In the genomic region with DNA sequence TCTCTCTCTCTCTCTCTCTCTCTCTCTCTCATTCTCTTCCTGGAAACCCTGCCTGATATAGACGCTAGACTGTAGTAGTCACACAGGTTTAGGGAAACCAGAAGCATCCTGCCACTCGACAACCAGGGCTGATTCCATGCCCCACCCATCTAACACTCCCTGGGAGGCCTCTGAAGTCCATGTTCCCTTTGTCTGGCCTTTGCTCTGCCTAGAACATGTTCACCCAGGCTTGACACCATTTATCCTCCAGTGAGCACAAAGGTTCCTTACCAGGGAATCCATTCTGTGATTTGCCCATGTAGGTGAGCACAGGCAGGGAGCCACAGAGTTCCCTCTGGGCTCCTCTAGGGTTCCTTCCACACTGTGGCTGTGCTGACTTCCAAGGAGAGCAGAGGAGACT, we compare ENCODE assay signal across 37 mouse cellular contexts. TPM values are rescaled to one million over a fixed set of nuclear protein-coding genes. Genes with fewer than 3 reads are reported as not detected.
DNase-seq lines count a peak whose midpoint lies in the region; ATAC-seq and TF ChIP-seq lines count a peak whose summit lies in the region.
"Had no signal": no experiment of that assay in that cellular context is flagged by ENCODE, and none has a peak within 500 bp of the region (broad histone marks: within the 10 kb centered on the region; RNA-seq: fewer than 3 reads in every experiment).

No protein-coding gene starts in this region.

- no peak for TF ChIP-seq CTCF in kidney, adult 2 months (conservative IDR thresholded peaks at IDR 0.05; ENCODE audit: insufficient read depth, insufficient read length, low read depth, low read length)

- 31% methylated on average over 1 of the region's 2 CpGs for WGBS in kidney, adult 2 months
- WGBS in kidney, embryonic 14.5 days, result 17% methylated on average over 1 of the region's 2 CpGs
- 44% methylated on average over 2 of the region's 2 CpGs for WGBS in kidney, embryonic 15.5 days

- H3K4me3 ChIP-seq in kidney, adult 2 months (ENCODE audit: insufficient read depth, low read depth, low read length), result peak overlapping the region; percentile 23; the same call in 1 of the 2 replicates
- H3K4me3 ChIP-seq in kidney, embryonic 14.5 days (ENCODE audit: low read length), result no peak overlapping the region
- H3K4me3 ChIP-seq in kidney, embryonic 15.5 days (replicated peaks), result no peak overlapping the region
- H3K4me3 ChIP-seq: forebrain, embryonic 15.5 days; heart, embryonic 12.5 days; left cerebral cortex, adult 2 months; limb, embryonic 12.5 days; liver, embryonic 15.5 days; midbrain, embryonic 10.5 days; midbrain, embryonic 15.5 days had no signal

- H3K4me1 ChIP-seq in kidney, adult 2 months (ENCODE audit: control insufficient read depth, insufficient read depth, low read length), result peaks cover 11% of the 10 kb centered on the region
- no peaks in the 10 kb centered on the region for H3K4me1 ChIP-seq in kidney, embryonic 14.5 days (ENCODE audit: control insufficient read depth, insufficient read depth, low read length)
- H3K4me1 ChIP-seq in kidney, embryonic 15.5 days, result 0 out of 2 replicates have a peak, but pooled peaks cover 5% of the 10 kb centered on the region
- H3K4me1 ChIP-seq: forebrain, embryonic 15.5 days; limb, embryonic 12.5 days; liver, embryonic 15.5 days; midbrain, embryonic 10.5 days; midbrain, embryonic 15.5 days had no signal

- H3K9ac ChIP-seq in kidney, embryonic 14.5 days (ENCODE audit: low read depth, low read length), result no peak overlapping the region
- H3K9ac ChIP-seq in kidney, embryonic 15.5 days, result no peak overlapping the region
- H3K9ac ChIP-seq: forebrain, embryonic 15.5 days; heart, embryonic 12.5 days; hindbrain, embryonic 14.5 days; limb, embryonic 12.5 days; liver, embryonic 15.5 days; lung, embryonic 14.5 days; midbrain, embryonic 15.5 days had no signal

- no peak for ATAC-seq in kidney, embryonic 14.5 days (ENCODE audit: low FRiP score, low TSS enrichment)
- 0 out of 2 replicates have a peak, but pooled peaks have one; percentile 18 for ATAC-seq in kidney, embryonic 15.5 days (replicated peaks; ENCODE audit: low FRiP score)
- ATAC-seq: CD4-positive, CD25-positive, alpha-beta regulatory T cell, adult 4 months; forebrain, embryonic 15.5 days; midbrain, embryonic 15.5 days had no signal

- H3K36me3 ChIP-seq in kidney, adult 2 months (ENCODE audit: control insufficient read depth, insufficient read depth, low read length), result no peaks in the 10 kb centered on the region
- H3K36me3 ChIP-seq in kidney, embryonic 14.5 days (ENCODE audit: control insufficient read depth, insufficient read depth, low read length), result no peaks in the 10 kb centered on the region
- H3K36me3 ChIP-seq in kidney, embryonic 15.5 days, result no peaks in the 10 kb centered on the region
- H3K36me3 ChIP-seq: forebrain, embryonic 15.5 days; heart, embryonic 12.5 days; limb, embryonic 12.5 days; liver, embryonic 15.5 days; midbrain, embryonic 10.5 days; midbrain, embryonic 15.5 days had no signal

- peak overlapping the region; percentile 95 for H3K27ac ChIP-seq in kidney, adult 2 months (ENCODE audit: insufficient read depth, low read depth, low read length)
- H3K27ac ChIP-seq in kidney, embryonic 14.5 days (ENCODE audit: low read depth, low read length), result no peak overlapping the region
- H3K27ac ChIP-seq in kidney, embryonic 15.5 days, result no peak overlapping the region
- H3K27ac ChIP-seq: forebrain, embryonic 15.5 days; hindbrain, embryonic 14.5 days; left cerebral cortex, adult 2 months; limb, embryonic 12.5 days; liver, embryonic 15.5 days; midbrain, embryonic 10.5 days; midbrain, embryonic 15.5 days had no signal

- peak; percentile 91 for DNase-seq in kidney, adult 2 months
- peak; percentile 71 to 82 for DNase-seq in kidney, postnatal 36 days
- no peak for DNase-seq in layer of hippocampus, adult 9-11 months
- DNase-seq in adrenal gland, postnatal 14 days, result no peak
- no peak for DNase-seq in ovary, postnatal 36 days (ENCODE audit: low spot score)
- DNase-seq: cerebellum, adult 2 months; cerebellum, postnatal 36 days; gastrocnemius, postnatal 36 days; heart, adult 18-20 months; lung, embryonic 14.5 days; right cerebral cortex, adult 18-20 months; thymus, postnatal 4 days had no signal

- no peak overlapping the region for H3K4me2 ChIP-seq in kidney, embryonic 14.5 days (replicated peaks; ENCODE audit: low read depth, low read length)
- no peak overlapping the region for H3K4me2 ChIP-seq in kidney, embryonic 15.5 days
- H3K4me2 ChIP-seq: forebrain, embryonic 15.5 days; heart, embryonic 12.5 days; hindbrain, embryonic 14.5 days; limb, embryonic 12.5 days; liver, embryonic 15.5 days; lung, embryonic 14.5 days; midbrain, embryonic 15.5 days had no signal

- H3K27me3 ChIP-seq in kidney, adult 2 months (replicated peaks; ENCODE audit: control insufficient read depth, insufficient read depth, low read length), result no peaks in the 10 kb centered on the region
- no peaks in the 10 kb centered on the region for H3K27me3 ChIP-seq in kidney, embryonic 14.5 days (ENCODE audit: control insufficient read depth, insufficient read depth, low read length)
- H3K27me3 ChIP-seq in kidney, embryonic 15.5 days, result no peaks in the 10 kb centered on the region
- H3K27me3 ChIP-seq: forebrain, embryonic 15.5 days; heart, embryonic 12.5 days; liver, embryonic 15.5 days; midbrain, embryonic 15.5 days had no signal

- H3K9me3 ChIP-seq in kidney, embryonic 14.5 days (ENCODE audit: control insufficient read depth, low read length), result peaks cover 3% of the 10 kb centered on the region; the same call in 1 of the 2 replicates
- peaks cover 1% of the 10 kb centered on the region; the same call in 1 of the 2 replicates for H3K9me3 ChIP-seq in kidney, embryonic 15.5 days (replicated peaks)
- H3K9me3 ChIP-seq: liver, embryonic 15.5 days had no signal

- no peak for TF ChIP-seq POLR2A in kidney, adult 2 months (IDR thresholded peaks at IDR 0.05; ENCODE audit: low read depth, low read length)

RNA-seq across cellular contexts. Expression of a gene that starts 0.5 kb away (rescaled TPM):
- polyA plus RNA-seq in kidney, adult 2 months (2012; rRNA removed), result 819 and 823 TPM in 2 replicates
- 1.3 and 1.8 TPM in 2 replicates for polyA plus RNA-seq in kidney, embryonic 14.5 days (2014; fragmentation: Nextera tagmentation; extraction: Ambion mirVana)
- polyA plus RNA-seq in kidney, embryonic 15.5 days (2015; fragmentation: Nextera tagmentation; extraction: Ambion mirVana), result 2.8 and 3.1 TPM in 2 replicates
- total RNA-seq in adrenal gland, postnatal 14 days (2021), result not detected in 2 replicates
- total RNA-seq: gastrocnemius, adult 18-20 months; gastrocnemius, postnatal 36 days; hematopoietic stem cell, adult 5-6 weeks; layer of hippocampus, adult 18-20 months; layer of hippocampus, postnatal 14 days; left cerebral cortex, adult 2 months; left cerebral cortex, postnatal 25 days; liver, adult 2 months; megakaryocyte progenitor cell, adult 5-6 weeks; neutrophil, adult 5-6 weeks had no signal
- polyA plus RNA-seq: CD4-positive, CD25-positive, alpha-beta regulatory T cell, adult 4 months; cerebellum, adult 2 months; embryonic facial prominence, embryonic 11.5 days; forebrain, embryonic 15.5 days; heart, embryonic 12.5 days; heart, postnatal 0 days; hindbrain, embryonic 14.5 days; limb, embryonic 12.5 days; liver, adult 2 months; lung, embryonic 14.5 days; midbrain, embryonic 10.5 days; midbrain, embryonic 15.5 days; neural tube, embryonic 11.5 days had no signal

RNA-seq across cellular contexts. Expression of a gene that starts 20.7 kb away (rescaled TPM):
- polyA plus RNA-seq in kidney, adult 2 months (2012; rRNA removed), result 13.1 and 14.8 TPM in 2 replicates
- 4.1 and 5.0 TPM in 2 replicates for polyA plus RNA-seq in kidney, embryonic 14.5 days (2014; fragmentation: Nextera tagmentation; extraction: Ambion mirVana)
- 5.0 and 8.9 TPM in 2 replicates for polyA plus RNA-seq in kidney, embryonic 15.5 days (2015; fragmentation: Nextera tagmentation; extraction: Ambion mirVana)
- not detected in 2 replicates for total RNA-seq in adrenal gland, postnatal 14 days (2021)
- total RNA-seq: adrenal gland, adult 18-20 months; gastrocnemius, adult 18-20 months; gastrocnemius, postnatal 36 days; heart, adult 18-20 months; hematopoietic stem cell, adult 5-6 weeks; layer of hippocampus, adult 18-20 months; layer of hippocampus, postnatal 14 days; left cerebral cortex, adult 2 months; left cerebral cortex, postnatal 25 days; liver, adult 2 months; megakaryocyte progenitor cell, adult 5-6 weeks; neutrophil, adult 5-6 weeks had no signal
- polyA plus RNA-seq: CD4-positive, CD25-positive, alpha-beta regulatory T cell, adult 4 months; cerebellum, adult 2 months; embryonic facial prominence, embryonic 11.5 days; forebrain, embryonic 15.5 days; frontal cortex, adult 2 months; heart, embryonic 12.5 days; hindbrain, embryonic 14.5 days; limb, embryonic 12.5 days; liver, embryonic 15.5 days; midbrain, embryonic 10.5 days; midbrain, embryonic 15.5 days; neural tube, embryonic 11.5 days; thymus, postnatal 0 days had no signal

Comparison
In these comparisons a context has a peak if more than half of its experiments do, and no peak if none do; other contexts are left out.
1. RNA of a gene that starts 0.5 kb away (polyA plus RNA-seq): 819 to 823 TPM in kidney, adult 2 months; 2.8 to 3.1 TPM in kidney, embryonic 15.5 days and 1.3 to 1.8 TPM in kidney, embryonic 14.5 days; every median in the first group is over 100 times any median in the second.
2. DNase-seq: peak in kidney, adult 2 months (single experiment) and kidney, postnatal 36 days (2 of 2); none in layer of hippocampus, adult 9-11 months (single experiment), adrenal gland, postnatal 14 days (single experiment) and ovary, postnatal 36 days (single experiment).